Mouse (Mus musculus) C2C12 (cell line): ENCODE measurements around the gene Olfr504. TPM values are rescaled to one million over a fixed set of nuclear protein-coding genes. Genes with fewer than 3 reads are reported as not detected.
"Not testable (repeated sequence)": the region's sequence is repeated elsewhere in the genome, so short reads cannot be mapped to it uniquely, and the experiment has no call there.

Source experiments
- H3K27me3 ChIP-seq: one replicate; pipeline ENCODE4 v1.6.1; 2011; ENCODE audit not compliant: control insufficient read depth, insufficient read depth, insufficient read length
- H3K36me3 ChIP-seq: one replicate; pipeline ENCODE4 v1.6.1; 2011; ENCODE audit not compliant: control insufficient read depth, insufficient read depth
- H3K4me3 ChIP-seq: one replicate; pipeline ENCODE4 v1.5.1; 2011; ENCODE audit warnings: mild to moderate bottlenecking, control low read depth; ENCODE audit not compliant: poor library complexity, insufficient read depth, severe bottlenecking
- H3K79me2 ChIP-seq: one replicate; pipeline ENCODE4 v1.6.1; 2011; ENCODE audit not compliant: control insufficient read depth, insufficient read depth
- H3K79me3 ChIP-seq: one replicate; pipeline ENCODE4 v1.6.1; 2011; ENCODE audit warnings: low read depth, control low read depth
- H3ac ChIP-seq: one replicate; pipeline ENCODE3; 2011; ENCODE audit warnings: low read depth; ENCODE audit not compliant: control insufficient read depth, insufficient read length
- CEBPB ChIP-seq: IDR thresholded peaks from one replicate; pipeline ENCODE4 v1.6.1; 2011; ENCODE audit warnings: low read depth, mild to moderate bottlenecking, control low read depth, moderate library complexity
- CTCF ChIP-seq: IDR thresholded peaks from one replicate; pipeline ENCODE4 v1.5.1; 2011; ENCODE audit not compliant: control insufficient read depth, insufficient read depth, insufficient read length
- FOSL1 ChIP-seq: IDR thresholded peaks from one replicate; pipeline ENCODE4 v1.8.0; 2011; ENCODE audit warnings: mild to moderate bottlenecking, low read length; ENCODE audit not compliant: poor library complexity, insufficient read depth, severe bottlenecking
- MAX ChIP-seq: IDR thresholded peaks from one replicate; pipeline ENCODE4 v1.6.1; 2011; ENCODE audit warnings: mild to moderate bottlenecking, control low read depth
- MYOD1 ChIP-seq: IDR thresholded peaks from one replicate; pipeline ENCODE4 v1.6.1; 2011; ENCODE audit warnings: low read depth; ENCODE audit not compliant: control insufficient read depth, insufficient read length
- MYOG ChIP-seq: IDR thresholded peaks from one replicate; pipeline ENCODE4 v1.6.1; 2011; ENCODE audit not compliant: control insufficient read depth, insufficient read length; ENCODE audit errors: extremely low read depth
- USF1 ChIP-seq: IDR thresholded peaks from one replicate; pipeline ENCODE4 v1.6.1; 2011; ENCODE audit warnings: low read depth, mild to moderate bottlenecking, control low read depth, moderate library complexity
- long read RNA-seq, 2 experiments: library from polyadenylated mRNA; unstranded; transcript quantifications; one replicate each; pipeline ENCODE4 v2.0.0; 2019 to 2020
- polyA plus RNA-seq: library from polyadenylated mRNA; unstranded; fragments of >200 nt; fragmentation: generic; extraction: Trizol; gene quantifications from one replicate; pipeline ENCODE4 v1.2.1, GENCODE M21; 2012; ENCODE audit warnings: missing spikeins

The Olfr504 gene
- polyA plus RNA-seq = not detected
- long read RNA-seq, experiment 1 = 0 reads
- long read RNA-seq, experiment 2 = 0 reads

DNA sequence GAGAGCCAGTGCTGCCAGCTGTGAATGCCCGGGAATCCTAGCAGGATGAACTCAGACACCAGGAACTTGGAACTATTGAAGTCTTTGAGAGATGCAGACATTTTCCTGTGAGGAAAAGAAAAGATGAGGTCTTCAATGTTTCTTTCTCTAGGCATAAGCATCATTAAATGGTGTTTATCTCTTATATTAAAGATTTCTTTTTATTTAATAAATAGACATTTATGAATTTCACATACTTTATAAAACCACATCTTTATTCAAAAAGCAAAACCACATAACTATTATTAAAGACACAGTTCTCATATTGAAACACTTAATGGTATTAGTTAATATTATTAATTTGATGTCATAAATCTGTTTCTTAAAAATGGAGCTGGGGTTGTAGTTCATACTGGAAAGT, at the start of gene Olfr504:
TSS of gene Olfr504 (minus strand) at position 101 of the 400 bp plus-strand sequence.
- no peak for TF ChIP-seq MYOD1
- TF ChIP-seq USF1 = no peak
- no peak for TF ChIP-seq MAX
- TF ChIP-seq CEBPB = no peak
- TF ChIP-seq MYOG = no peak
- TF ChIP-seq FOSL1 = no peak
- TF ChIP-seq CTCF = no peak
- Histone ChIP-seq H3K27me3 (no peaks in the 10 kb centered on the region), H3K79me2 (no peaks in the 10 kb centered on the region), H3K4me3 (no peak within 1 kb of the TSS), H3ac (no peak within 1 kb of the TSS), H3K79me3 (no peaks in the 10 kb centered on the region), H3K36me3 (no peaks in the 10 kb centered on the region)

DNA sequence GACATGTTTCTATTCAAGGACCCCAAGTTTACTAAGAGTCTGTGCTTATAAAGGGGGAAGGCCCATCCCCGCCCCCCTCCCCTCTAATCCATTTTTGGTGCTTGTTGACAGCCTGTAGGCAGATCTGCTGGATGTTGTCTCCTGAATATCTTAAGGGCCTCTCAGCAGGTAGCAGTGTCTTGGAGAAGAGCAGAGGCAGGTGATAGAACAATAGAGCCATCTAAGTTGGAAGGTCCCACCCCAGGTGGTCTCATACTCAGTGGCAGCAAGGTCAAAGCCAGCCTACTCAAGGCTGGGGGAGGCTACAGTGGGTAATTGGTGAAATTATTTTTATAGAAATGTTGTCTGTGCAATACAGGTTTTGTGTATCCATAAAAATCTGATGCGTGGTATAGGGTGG, 48.5 kb upstream of the Olfr504 start:
- Histone ChIP-seq H3K4me3 (no peak overlapping the region), H3ac (no peak overlapping the region), H3K79me2 (no peaks in the 10 kb centered on the region), H3K27me3 (no peaks in the 10 kb centered on the region), H3K36me3 (no peaks in the 10 kb centered on the region), H3K79me3 (no peaks in the 10 kb centered on the region)
- TF ChIP-seq MAX (no peak), MYOD1 (no peak), CTCF (no peak), MYOG (no peak), FOSL1 (no peak), CEBPB (no peak), USF1 (no peak)

DNA sequence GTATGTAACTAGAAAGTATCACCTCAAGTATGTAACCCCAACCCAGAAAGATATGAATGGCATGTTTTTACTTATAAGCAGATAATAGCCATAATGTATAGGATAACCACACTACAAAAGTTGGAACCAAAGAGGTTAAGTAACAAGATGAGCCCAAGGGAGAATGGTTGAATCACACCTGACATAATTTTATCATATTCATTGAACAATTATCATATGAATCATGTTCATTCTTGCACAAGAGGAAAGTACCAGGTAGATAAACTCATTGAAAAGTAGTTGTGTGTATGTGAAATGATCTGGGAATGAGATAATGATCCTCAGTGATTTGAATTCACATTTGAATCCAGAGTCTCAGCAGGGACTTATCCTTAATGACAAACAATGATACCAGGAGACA, 44.9 kb upstream of the Olfr504 start, which contains the start of gene Olfr506:
TSS of gene Olfr506 (plus strand) at position 301 of the 400 bp plus-strand sequence.
- no peak within 1 kb of the TSS for H3K4me3 ChIP-seq
- no peak within 1 kb of the TSS for H3ac ChIP-seq
- no peaks in the 10 kb centered on the region for H3K79me2 ChIP-seq
- TF ChIP-seq USF1 (no peak), CEBPB (no peak), CTCF (no peak), MAX (no peak), FOSL1 (no peak), MYOG (no peak), MYOD1 (no peak)
- no peaks in the 10 kb centered on the region for H3K79me3 ChIP-seq
- no peaks in the 10 kb centered on the region for H3K27me3 ChIP-seq
- H3K36me3 ChIP-seq = no peaks in the 10 kb centered on the region

DNA sequence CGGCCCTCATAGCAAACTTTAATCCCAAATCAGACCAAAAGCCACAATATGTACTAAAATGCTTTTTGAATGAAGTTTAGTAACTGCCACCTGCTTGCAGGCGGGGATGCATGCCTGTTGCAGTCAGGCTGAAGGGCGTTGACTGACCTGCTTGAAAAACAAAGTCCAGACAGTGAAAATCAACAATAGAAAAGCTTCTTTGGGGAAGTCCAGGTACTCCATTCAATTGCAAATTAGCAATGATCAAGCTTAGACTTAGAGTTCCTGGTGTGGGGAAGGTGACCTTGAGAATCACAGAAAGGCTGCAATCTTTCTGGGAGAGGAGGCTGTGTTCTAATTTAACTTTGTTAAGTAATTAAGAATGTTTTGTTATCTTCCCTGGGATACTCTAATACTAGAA, 36.3 kb upstream of the Olfr504 start:
- H3K36me3 ChIP-seq, H3ac ChIP-seq, H3K4me3 ChIP-seq, H3K79me2 ChIP-seq, H3K27me3 ChIP-seq, H3K79me3 ChIP-seq: not testable (repeated sequence)

DNA sequence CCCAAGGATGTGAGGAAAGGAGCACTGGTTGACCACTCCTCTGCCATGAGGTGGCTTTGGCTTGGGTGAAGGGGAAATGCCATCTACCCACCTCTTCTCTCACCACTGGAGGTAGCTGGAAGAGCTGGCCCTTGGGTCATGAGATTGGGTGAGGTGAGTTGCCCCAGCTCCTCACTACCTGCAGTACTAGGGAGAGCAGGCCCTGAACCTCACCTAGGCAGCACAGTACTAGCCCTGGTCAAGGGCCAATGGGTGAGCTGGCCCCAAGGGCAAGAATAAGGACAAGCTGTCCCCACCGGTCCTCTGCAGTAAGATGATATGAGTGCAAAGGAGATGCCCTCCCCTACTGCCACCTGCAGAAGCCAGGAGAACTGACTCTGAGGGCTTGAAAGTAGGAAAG, 24.2 kb upstream of the Olfr504 start:
- H3K79me3 ChIP-seq = no peaks in the 10 kb centered on the region
- H3K27me3 ChIP-seq = no peaks in the 10 kb centered on the region
- H3K36me3 ChIP-seq = no peaks in the 10 kb centered on the region
- H3ac ChIP-seq = no peak overlapping the region
- H3K79me2 ChIP-seq = no peaks in the 10 kb centered on the region
- no peak overlapping the region for H3K4me3 ChIP-seq
- TF ChIP-seq MYOD1 (no peak), MYOG (no peak), USF1 (no peak), CEBPB (no peak), MAX (no peak), CTCF (no peak), FOSL1 (no peak)

DNA sequence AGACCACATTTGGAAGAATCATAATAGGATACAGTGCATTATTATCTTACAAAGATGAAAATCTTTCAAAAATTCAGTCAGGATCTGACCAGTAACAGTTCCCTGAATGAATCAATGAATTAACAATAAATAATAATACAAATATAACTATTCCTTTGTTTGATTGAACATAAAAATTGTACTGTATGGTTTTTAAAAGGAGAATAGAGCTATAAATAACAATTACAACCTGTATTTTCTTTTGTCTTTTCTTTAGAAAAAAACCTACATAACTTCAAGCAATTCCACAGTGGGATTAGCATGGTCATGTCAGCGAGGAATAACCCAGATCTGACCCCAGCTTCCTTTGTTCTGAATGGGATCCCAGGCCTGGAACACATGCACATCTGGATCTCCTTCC, 21.4 kb downstream of the Olfr504 start, which contains the start of gene Olfr503:
TSS of gene Olfr503 (plus strand) at position 301 of the 400 bp plus-strand sequence.
- H3K27me3 ChIP-seq, H3K79me2 ChIP-seq, H3K79me3 ChIP-seq, H3K36me3 ChIP-seq, H3K4me3 ChIP-seq, H3ac ChIP-seq: not testable (repeated sequence)
